Mouse (Mus musculus): ENCODE measurements around the gene Tufm. TPM values are rescaled to one million over a fixed set of nuclear protein-coding genes. Genes with fewer than 3 reads are reported as not detected.

The Tufm gene
- total RNA-seq (2021) = 100 to 1,000 TPM; 217 to 239 TPM
- 236 and 278 TPM in 2 replicates for polyA plus RNA-seq (2012; rRNA removed)
- long read RNA-seq, transcript Tufm-201 (10 exons, 1,679 nt) = major isoform, 150 of 164 reads
- long read RNA-seq, partial matches to known transcripts = 11 of 164 reads
- long read RNA-seq, other reads (novel, unspliced or antisense) = 2 of 164 reads

GRCm38 (mm10) chr7:126487052-126487483, at the start of gene Tufm:
Gene Tufm, plus strand, starts transcription at chr7:126487361.
- peak; percentile 97 for DNase-seq

GRCm38 (mm10) chr7:126440134-126440533, 47.0 kb upstream of the Tufm start:
- no peak for DNase-seq

GRCm38 (mm10) chr7:126443997-126444396, 43.2 kb upstream of the Tufm start:
- DNase-seq = no peak

- DNase-seq = no peak
Observed at GRCm38 (mm10) chr7:126444536-126444935, 42.6 kb upstream of the Tufm start.

GRCm38 (mm10) chr7:126445104-126445815, 41.9 kb upstream of the Tufm start:
- DNase-seq = no peak

- DNase-seq = no peak
Observed at GRCm38 (mm10) chr7:126446217-126446616, 40.9 kb upstream of the Tufm start.

- DNase-seq = no peak
Observed at GRCm38 (mm10) chr7:126448481-126448880, 38.7 kb upstream of the Tufm start.

- DNase-seq = no peak
Observed at GRCm38 (mm10) chr7:126449991-126450390, 37.2 kb upstream of the Tufm start.

- DNase-seq = no peak
Observed at GRCm38 (mm10) chr7:126450641-126451040, 36.5 kb upstream of the Tufm start.

GRCm38 (mm10) chr7:126452244-126452643, 34.9 kb upstream of the Tufm start:
- no peak for DNase-seq

- no peak for DNase-seq
Observed at GRCm38 (mm10) chr7:126453861-126454260, 33.3 kb upstream of the Tufm start.

GRCm38 (mm10) chr7:126455242-126455641, 31.9 kb upstream of the Tufm start:
- no peak for DNase-seq

- DNase-seq = no peak
Observed at GRCm38 (mm10) chr7:126456382-126457266, 30.5 kb upstream of the Tufm start.

- no peak for DNase-seq
Observed at GRCm38 (mm10) chr7:126458225-126458624, 28.9 kb upstream of the Tufm start.

GRCm38 (mm10) chr7:126458844-126459618, 28.1 kb upstream of the Tufm start:
- DNase-seq = no peak

- no peak for DNase-seq
Observed at GRCm38 (mm10) chr7:126460623-126461399, 26.4 kb upstream of the Tufm start.

- no peak for DNase-seq
Observed at GRCm38 (mm10) chr7:126461626-126462025, 25.5 kb upstream of the Tufm start.

- no peak for DNase-seq
Observed at GRCm38 (mm10) chr7:126463004-126463403, 24.2 kb upstream of the Tufm start, which contains the start of gene Atp2a1. Gene Atp2a1, minus strand, starts transcription at chr7:126463108.

- DNase-seq = no peak
Observed at GRCm38 (mm10) chr7:126463547-126463946, 23.6 kb upstream of the Tufm start.

- DNase-seq = no peak
Observed at GRCm38 (mm10) chr7:126464121-126464520, 23.0 kb upstream of the Tufm start.

GRCm38 (mm10) chr7:126464836-126465235, 22.3 kb upstream of the Tufm start:
- DNase-seq = peak; percentile 15
